Mouse (Mus musculus) ES-Bruce4 (cell line): Measurements from ENCODE around the gene Scamp4.

Source experiments
- CTCF ChIP-seq: IDR thresholded peaks from one replicate; pipeline ENCODE4 v1.8.1; 2011; ENCODE audit warnings: low read depth, low read length
- POLR2A ChIP-seq: IDR thresholded peaks from one replicate; pipeline ENCODE4 v1.8.1; 2011; ENCODE audit warnings: low read length; ENCODE audit not compliant: insufficient read depth

DNA sequence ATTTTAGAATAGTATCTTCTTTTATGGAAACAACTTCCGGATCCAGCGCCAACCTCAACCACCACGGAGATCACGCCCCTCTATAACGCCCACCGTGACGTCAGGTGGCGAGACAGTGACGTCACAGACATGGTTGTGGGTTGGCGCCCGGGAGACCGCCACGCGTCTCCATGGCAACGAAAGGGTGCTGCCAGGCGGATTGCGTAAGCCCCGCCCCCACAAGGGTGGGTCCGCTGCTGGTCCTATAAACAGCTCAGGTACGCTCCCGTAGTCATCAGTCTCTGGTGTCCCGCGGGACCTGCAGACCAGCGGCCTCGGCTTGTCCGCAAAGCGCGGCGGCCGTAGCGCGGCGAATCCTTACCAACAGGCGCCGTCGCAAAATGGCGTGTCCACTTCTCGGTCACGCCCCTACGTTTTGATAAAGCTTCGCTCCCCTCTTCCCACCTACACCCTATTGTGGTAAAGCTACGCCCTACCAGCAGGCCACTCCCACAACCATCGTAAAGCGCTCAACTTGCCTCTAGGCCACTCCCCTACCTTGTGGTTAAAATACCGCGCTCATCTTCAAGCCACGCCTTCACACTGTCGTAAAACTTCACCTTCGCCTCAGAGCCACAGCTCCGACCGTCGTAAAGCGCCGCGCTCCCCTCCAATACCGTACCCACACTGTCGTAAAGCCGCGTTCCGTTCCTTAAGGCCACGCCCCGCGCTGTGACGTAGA, 19.4 kb downstream of the Scamp4 start:
- no peak for TF ChIP-seq CTCF
- TF ChIP-seq POLR2A, result peak; percentile 59
